Mouse (Mus musculus) lung, embryonic 15.5 days (tissue): ENCODE results near the gene Atp2a2. TPM values are rescaled to one million over a fixed set of nuclear protein-coding genes. Genes with fewer than 3 reads are reported as not detected.

Experiments
- ATAC-seq: fragments of 200-750 bp; cut with Nextera tagmentation; 2 replicates; pipeline ENCODE4 v1.8.0; 2017; ENCODE audit warnings: moderate number of reproducible peaks, borderline replicate concordance; ENCODE audit not compliant: low FRiP score, low TSS enrichment; ENCODE audit errors: extremely low read depth
- H3K27ac ChIP-seq: fragments of 300-500 bp; sonication (generic); 2 replicates; pipeline ENCODE4 v1.5.1; 2015; ENCODE audit warnings: moderate library complexity, mild to moderate bottlenecking, inconsistent platforms
- H3K27me3 ChIP-seq: fragments of 300-500 bp; sonication (generic); 2 replicates; pipeline ENCODE4 v1.6.1; 2015; ENCODE audit warnings: inconsistent platforms
- H3K36me3 ChIP-seq: fragments of 300-500 bp; sonication (generic); 2 replicates; pipeline ENCODE4 v1.6.1; 2015; ENCODE audit warnings: inconsistent platforms
- H3K4me1 ChIP-seq: fragments of 300-500 bp; sonication (generic); 2 replicates; pipeline ENCODE4 v1.6.1; 2015; ENCODE audit warnings: inconsistent platforms
- H3K4me2 ChIP-seq: fragments of 300-500 bp; sonication (generic); 2 replicates; pipeline ENCODE4 v1.6.1; 2015; ENCODE audit warnings: inconsistent platforms, mild to moderate bottlenecking, moderate library complexity
- H3K4me3 ChIP-seq: fragments of 300-500 bp; sonication (generic); 2 replicates; pipeline ENCODE4 v1.5.1; 2015; ENCODE audit warnings: mild to moderate bottlenecking, inconsistent platforms
- H3K9ac ChIP-seq: fragments of 300-500 bp; sonication (generic); 2 replicates; pipeline ENCODE4 v1.6.1; 2015; ENCODE audit warnings: inconsistent platforms
- H3K9me3 ChIP-seq: fragments of 300-500 bp; sonication (generic); 2 replicates; pipeline ENCODE4 v1.6.1; 2016; ENCODE audit warnings: inconsistent platforms
- WGBS: fragments of 180-500 bp; shearing (Covaris S2); methylation state at CpG from one replicate; pipeline ENCODE4 v1.1.7; 2015; 5-methylcytosine and 5-hydroxymethylcytosine counted together
- polyA plus RNA-seq: library from polyadenylated mRNA; unstranded; fragments of >200 nt; fragmentation: Nextera tagmentation; extraction: Ambion mirVana; gene quantifications from 2 replicates; pipeline ENCODE4 v1.2.1, GENCODE M21; 2015

Atp2a2 gene
- polyA plus RNA-seq, 1 experiment from 2014 or later: 37.3 TPM

DNA sequence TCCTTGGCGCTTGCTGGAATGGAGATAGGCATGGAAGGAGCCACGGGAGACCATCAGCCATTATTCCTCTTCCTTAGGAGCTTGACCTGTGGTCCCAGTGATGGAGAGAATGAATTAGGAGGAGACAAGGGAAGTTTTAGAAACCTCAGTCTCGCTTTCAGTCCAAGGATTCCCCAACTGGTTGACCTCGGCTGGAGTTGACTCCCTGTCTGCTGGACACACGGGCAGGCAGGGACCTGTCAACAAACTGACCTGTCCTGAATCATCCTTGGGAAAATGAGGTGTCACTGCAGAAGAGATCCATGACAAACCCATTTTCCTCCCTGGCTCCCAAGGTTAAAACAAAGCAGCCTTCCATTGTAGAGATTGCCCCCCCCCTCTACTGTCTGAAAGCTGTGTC, 14.9 kb upstream of the Atp2a2 start:
- H3K9ac ChIP-seq: no peak overlapping the region
- no peak overlapping the region for H3K4me2 ChIP-seq
- ATAC-seq: no peak
- H3K9me3 ChIP-seq: no peaks in the 10 kb centered on the region
- H3K27ac ChIP-seq: no peak overlapping the region
- H3K36me3 ChIP-seq: no peaks in the 10 kb centered on the region
- no peak overlapping the region for H3K4me3 ChIP-seq
- H3K4me1 ChIP-seq: peaks cover 16% of the 10 kb centered on the region
- WGBS: 76% methylated on average over 5 of the region's 5 CpGs
- peaks cover 3% of the 10 kb centered on the region; the same call in 1 of the 2 replicates for H3K27me3 ChIP-seq

DNA sequence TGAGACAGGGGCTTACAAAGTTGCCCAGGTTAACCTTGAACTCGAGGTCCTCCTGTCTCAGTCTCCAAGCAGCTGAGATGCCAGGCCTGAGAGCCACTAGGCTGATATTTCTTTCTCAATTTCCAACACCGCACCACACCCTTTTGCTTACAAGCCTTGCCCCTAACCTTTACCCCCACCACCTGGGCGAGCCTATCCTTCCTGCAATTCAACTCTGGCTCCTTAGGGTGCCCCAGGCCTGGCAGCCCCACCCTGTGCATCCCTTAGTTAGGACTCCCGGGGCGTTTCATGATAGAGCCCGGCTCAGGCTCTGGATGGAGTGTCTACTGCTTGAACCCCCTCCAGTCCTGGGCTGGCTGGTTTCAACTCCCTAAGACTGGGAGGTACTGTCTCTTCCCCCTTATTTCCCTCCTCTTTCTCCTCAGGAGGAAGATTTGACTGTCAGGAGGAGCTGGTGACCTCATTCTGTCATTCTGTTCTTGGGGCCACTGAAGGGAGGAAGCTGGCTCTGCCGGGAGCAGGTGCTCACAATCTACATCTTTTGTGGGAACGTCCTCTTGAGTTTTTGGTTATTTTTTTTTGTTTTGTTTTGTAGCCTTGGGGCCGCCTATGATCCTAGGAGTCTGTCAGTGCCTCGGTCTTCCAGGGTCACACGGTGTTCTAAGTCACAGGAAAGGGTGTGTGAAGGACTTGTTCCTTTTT, 14.2 kb upstream of the Atp2a2 start:
- 70% methylated on average over 11 of the region's 11 CpGs for WGBS
- Histone ChIP-seq H3K9ac (no peak overlapping the region), H3K27ac (no peak overlapping the region), H3K27me3 (peaks cover 3% of the 10 kb centered on the region; the same call in 1 of the 2 replicates), H3K4me3 (no peak overlapping the region), H3K9me3 (no peaks in the 10 kb centered on the region), H3K4me1 (peaks cover 22% of the 10 kb centered on the region), H3K36me3 (no peaks in the 10 kb centered on the region), H3K4me2 (no peak overlapping the region)
- ATAC-seq: no peak

DNA sequence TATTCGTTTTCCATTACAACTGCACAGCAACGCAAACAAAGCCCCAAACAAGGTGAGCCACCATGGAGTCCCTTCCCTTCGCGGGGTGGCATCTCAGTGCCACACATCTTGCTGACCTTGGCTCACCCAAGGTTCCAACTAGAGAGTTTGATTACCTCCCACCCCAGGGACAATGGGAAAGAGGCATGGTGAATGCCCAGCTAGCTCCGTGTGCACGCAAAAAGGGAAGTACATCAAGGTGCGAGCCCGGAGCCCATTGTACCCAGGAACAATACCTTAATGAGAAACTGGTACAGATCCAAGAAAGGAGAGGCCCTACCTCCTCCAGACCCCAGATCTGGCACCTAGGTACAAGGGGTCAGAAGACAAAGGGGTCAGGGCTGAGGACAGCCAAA, 12.1 kb upstream of the Atp2a2 start:
- Histone ChIP-seq H3K4me2 (no peak overlapping the region), H3K4me3 (no peak overlapping the region), H3K27me3 (peaks cover 3% of the 10 kb centered on the region; the same call in 1 of the 2 replicates), H3K9me3 (no peaks in the 10 kb centered on the region), H3K27ac (no peak overlapping the region), H3K9ac (no peak overlapping the region), H3K36me3 (no peaks in the 10 kb centered on the region), H3K4me1 (peaks cover 23% of the 10 kb centered on the region)
- 38% methylated on average over 8 of the region's 8 CpGs for WGBS
- no peak for ATAC-seq

DNA sequence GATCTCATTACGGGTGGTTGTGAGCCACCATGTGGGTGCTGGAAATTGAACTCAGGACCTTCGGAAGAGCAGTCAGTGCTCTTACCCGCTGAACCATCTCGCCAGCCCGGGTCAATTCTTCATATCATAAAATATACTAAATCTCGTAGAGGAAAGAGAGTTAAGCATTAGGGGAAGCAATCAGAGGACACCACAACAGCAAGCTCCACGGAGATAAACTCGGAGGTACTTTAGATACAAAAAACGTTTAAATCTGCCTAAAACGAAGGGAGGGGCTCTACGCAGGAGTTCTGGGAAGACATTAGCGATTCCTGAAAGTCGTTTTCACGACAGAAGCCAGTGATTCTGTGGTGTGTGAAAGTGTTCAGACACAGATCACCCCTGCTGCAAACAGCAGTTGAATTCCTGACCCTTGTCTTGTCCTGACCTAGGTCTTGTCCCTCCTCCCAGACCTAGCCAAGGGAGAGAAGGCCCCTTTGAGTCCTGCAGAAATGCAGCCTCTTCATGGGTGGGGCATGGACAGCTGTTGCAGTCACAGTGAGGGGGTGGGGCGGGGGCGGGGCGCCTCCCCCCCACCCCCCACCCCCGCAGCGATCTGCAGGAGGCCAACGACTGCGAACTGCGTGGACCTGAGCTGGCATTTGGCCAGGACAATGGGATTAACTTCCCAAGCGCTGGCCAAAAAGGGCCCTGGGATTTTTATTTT, 11.5 kb upstream of the Atp2a2 start:
- H3K9ac ChIP-seq: no peak overlapping the region
- peaks cover 23% of the 10 kb centered on the region for H3K4me1 ChIP-seq
- H3K9me3 ChIP-seq: no peaks in the 10 kb centered on the region
- no peaks in the 10 kb centered on the region for H3K36me3 ChIP-seq
- no peak overlapping the region for H3K4me3 ChIP-seq
- no peak overlapping the region for H3K4me2 ChIP-seq
- H3K27me3 ChIP-seq: peaks cover 3% of the 10 kb centered on the region; the same call in 1 of the 2 replicates
- H3K27ac ChIP-seq: no peak overlapping the region
- WGBS: 44% methylated on average over 23 of the region's 23 CpGs
- no peak for ATAC-seq

DNA sequence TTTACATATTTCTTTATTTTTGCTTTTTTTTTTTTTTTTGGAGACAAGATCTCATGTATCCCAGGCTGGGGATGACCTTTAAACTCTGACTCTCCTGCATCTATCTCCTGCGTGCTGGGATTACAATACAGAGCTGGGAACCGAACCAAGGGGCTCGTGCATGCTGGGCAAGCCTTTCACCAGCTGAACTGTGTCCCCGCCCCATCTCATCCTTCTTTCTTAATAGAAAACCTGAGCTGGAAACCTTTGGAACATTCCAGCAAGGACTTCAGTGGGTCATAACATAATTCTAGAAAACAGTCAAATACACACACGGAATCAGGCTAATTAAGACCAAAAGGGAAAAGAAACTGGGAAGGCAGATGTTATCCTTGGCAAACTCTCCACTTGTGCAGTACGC, 10.0 kb upstream of the Atp2a2 start:
- H3K4me1 ChIP-seq: peaks cover 23% of the 10 kb centered on the region
- no peaks in the 10 kb centered on the region for H3K36me3 ChIP-seq
- ATAC-seq: no peak
- H3K9ac ChIP-seq: no peak overlapping the region
- no peak overlapping the region for H3K27ac ChIP-seq
- WGBS: 65% methylated on average over 6 of the region's 6 CpGs
- peaks cover 3% of the 10 kb centered on the region; the same call in 1 of the 2 replicates for H3K27me3 ChIP-seq
- H3K4me3 ChIP-seq: no peak overlapping the region
- H3K9me3 ChIP-seq: no peaks in the 10 kb centered on the region
- no peak overlapping the region for H3K4me2 ChIP-seq

DNA sequence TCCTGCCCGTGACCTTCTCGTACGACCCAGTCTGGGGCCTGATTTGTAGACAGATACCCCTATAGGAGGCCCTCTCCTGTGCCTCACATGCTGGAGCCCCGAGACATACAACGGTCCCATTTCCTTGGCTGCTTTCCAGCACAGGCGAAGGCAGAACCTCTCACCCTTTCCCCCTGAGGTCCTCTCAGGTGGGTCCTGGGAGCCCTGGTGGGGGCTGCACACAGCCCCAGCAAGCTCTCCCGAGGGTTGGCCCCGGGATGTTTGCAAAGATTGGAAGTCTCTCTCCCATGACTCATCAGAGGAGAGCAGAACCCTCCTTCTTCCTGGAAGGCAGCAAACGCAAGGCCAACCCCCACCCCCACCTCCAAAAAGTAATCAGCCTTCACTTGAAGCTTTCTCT, 9.4 kb upstream of the Atp2a2 start:
- no peak for ATAC-seq
- WGBS: 23% methylated on average over 9 of the region's 9 CpGs
- Histone ChIP-seq H3K9ac (no peak overlapping the region; the same call in 1 of the 2 replicates), H3K27me3 (peaks cover 3% of the 10 kb centered on the region; the same call in 1 of the 2 replicates), H3K4me1 (peaks cover 23% of the 10 kb centered on the region), H3K4me2 (no peak overlapping the region), H3K4me3 (no peak overlapping the region), H3K36me3 (no peaks in the 10 kb centered on the region), H3K9me3 (no peaks in the 10 kb centered on the region), H3K27ac (no peak overlapping the region)

DNA sequence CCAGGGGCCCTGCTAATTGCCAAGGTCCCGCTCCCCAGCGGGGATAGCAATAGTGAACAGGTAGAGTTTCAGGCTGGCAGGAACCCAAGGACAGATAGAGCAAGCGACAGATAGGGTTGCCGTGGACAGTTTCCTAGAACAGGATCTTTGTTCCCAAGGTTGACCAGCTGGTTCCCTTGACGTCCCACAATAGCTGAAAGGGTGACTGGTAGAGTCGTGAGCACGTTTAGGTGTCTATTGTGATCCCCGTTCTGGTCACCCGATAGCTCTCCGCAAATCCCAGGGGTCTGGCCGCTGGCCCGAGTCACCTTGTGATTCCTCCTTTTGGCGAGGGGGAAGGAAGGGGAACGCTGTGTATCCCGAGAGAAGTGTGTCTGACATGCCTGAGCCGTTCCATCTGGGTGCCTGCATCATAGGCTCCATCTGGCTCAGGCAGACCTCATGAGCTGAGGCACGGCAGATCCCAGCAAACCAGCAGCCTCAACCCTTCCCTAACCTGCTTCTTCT, 8.7 kb upstream of the Atp2a2 start:
- 0 out of 2 replicates have a peak, but pooled peaks have one; percentile 61 for ATAC-seq
- Histone ChIP-seq H3K9me3 (no peaks in the 10 kb centered on the region), H3K4me3 (no peak overlapping the region), H3K4me1 (peaks cover 23% of the 10 kb centered on the region), H3K36me3 (no peaks in the 10 kb centered on the region), H3K27me3 (peaks cover 3% of the 10 kb centered on the region; the same call in 1 of the 2 replicates), H3K27ac (no peak overlapping the region), H3K9ac (no peak overlapping the region), H3K4me2 (no peak overlapping the region)
- WGBS: 32% methylated on average over 17 of the region's 17 CpGs

DNA sequence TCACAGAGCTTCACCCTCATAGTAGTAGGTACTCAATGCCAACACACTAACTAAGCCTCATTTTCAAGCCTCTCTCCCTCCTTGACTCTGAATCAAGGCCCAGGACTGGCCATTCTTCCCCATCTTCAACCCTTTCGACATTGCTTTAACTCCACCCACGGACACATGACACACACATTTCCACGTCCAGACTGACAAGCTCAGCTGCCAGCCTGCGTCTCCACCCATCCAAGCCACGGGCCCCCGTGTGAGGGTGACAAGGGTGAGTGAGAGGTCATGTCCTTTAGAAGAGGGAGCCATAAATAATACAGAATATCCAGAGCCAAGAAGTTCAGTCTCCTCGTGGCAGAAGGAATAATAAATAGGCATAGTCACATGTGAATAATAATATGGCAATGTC, 7.6 kb upstream of the Atp2a2 start:
- H3K4me1 ChIP-seq: peaks cover 23% of the 10 kb centered on the region
- H3K27me3 ChIP-seq: peaks cover 3% of the 10 kb centered on the region; the same call in 1 of the 2 replicates
- H3K36me3 ChIP-seq: no peaks in the 10 kb centered on the region
- WGBS: 39% methylated on average over 7 of the region's 7 CpGs
- no peak overlapping the region for H3K9ac ChIP-seq
- H3K4me3 ChIP-seq: no peak overlapping the region
- ATAC-seq: no peak
- H3K27ac ChIP-seq: no peak overlapping the region
- no peak overlapping the region for H3K4me2 ChIP-seq
- H3K9me3 ChIP-seq: no peaks in the 10 kb centered on the region

DNA sequence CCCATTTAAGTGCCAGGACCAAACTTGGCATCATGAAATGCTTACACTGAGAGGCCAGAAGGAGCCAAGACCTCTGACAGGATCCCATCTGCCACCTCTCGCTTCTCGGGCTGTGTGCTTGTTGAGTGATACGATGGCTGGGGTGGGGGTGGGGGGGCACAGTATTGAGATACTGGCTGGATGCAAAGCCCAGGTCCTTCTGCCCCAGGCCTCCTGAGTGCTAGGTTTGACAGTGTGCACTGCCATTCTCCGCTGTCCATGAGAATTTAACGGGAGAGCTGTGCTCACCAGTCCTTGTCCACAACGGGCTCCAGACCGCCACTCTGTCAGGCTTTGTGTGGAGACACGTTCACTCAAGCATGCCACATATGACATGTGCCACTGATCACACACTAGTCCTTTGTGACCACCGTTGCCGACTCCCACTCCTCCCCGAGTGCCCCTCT, 6.9 kb upstream of the Atp2a2 start:
- no peaks in the 10 kb centered on the region for H3K36me3 ChIP-seq
- peaks cover 18% of the 10 kb centered on the region for H3K4me1 ChIP-seq
- H3K27ac ChIP-seq: no peak overlapping the region
- no peak overlapping the region for H3K4me3 ChIP-seq
- H3K4me2 ChIP-seq: no peak overlapping the region
- H3K27me3 ChIP-seq: no peaks in the 10 kb centered on the region
- no peaks in the 10 kb centered on the region for H3K9me3 ChIP-seq
- no peak for ATAC-seq
- H3K9ac ChIP-seq: no peak overlapping the region
- 79% methylated on average over 11 of the region's 11 CpGs for WGBS

DNA sequence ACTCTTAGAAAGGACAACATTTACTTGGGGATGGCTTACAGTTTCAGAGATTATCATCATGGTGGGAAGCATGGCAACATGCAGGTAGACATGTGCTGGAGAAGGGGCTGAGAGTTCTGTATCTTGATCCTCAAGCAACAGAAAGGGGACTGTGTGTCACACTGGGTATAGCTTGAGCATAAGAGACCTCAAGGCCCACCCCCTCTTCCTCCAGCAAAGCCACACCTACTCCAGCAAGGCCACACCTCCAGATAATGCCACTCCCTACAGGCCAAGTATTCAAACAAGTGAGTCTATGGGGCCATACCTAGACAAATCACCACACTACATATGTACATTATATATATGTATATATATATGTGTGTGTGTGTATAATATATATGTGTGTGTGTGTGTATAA, 5.4 kb upstream of the Atp2a2 start:
- Histone ChIP-seq H3K27me3 (no peaks in the 10 kb centered on the region), H3K4me3 (no peak overlapping the region), H3K4me2 (no peak overlapping the region), H3K27ac (no peak overlapping the region), H3K9me3 (no peaks in the 10 kb centered on the region), H3K4me1 (peaks cover 27% of the 10 kb centered on the region), H3K36me3 (no peaks in the 10 kb centered on the region), H3K9ac (no peak overlapping the region)
- ATAC-seq: no peak

DNA sequence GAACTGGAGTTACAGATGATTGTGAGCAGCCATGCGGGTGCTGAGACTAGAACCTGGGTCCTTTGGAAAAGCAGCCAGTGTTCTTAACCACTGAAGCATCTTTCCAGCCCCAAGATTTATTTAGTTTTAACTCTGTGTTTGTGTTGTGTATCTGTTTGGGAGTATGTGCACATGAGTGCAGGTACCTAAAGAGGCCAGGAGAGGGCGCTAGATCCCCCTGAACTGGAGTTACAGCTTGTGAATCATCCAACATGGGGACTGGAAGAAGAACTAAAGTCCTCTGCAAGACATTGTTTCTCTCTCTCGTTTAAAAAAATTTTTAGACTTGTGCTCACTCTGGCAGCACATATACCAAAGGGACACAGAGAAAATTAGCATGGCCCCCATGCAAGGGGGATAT, 4.4 kb upstream of the Atp2a2 start:
- Histone ChIP-seq H3K27ac (no peak overlapping the region), H3K4me3 (no peak overlapping the region), H3K9ac (no peak overlapping the region), H3K4me2 (no peak overlapping the region), H3K36me3 (no peaks in the 10 kb centered on the region), H3K4me1 (peaks cover 23% of the 10 kb centered on the region), H3K27me3 (no peaks in the 10 kb centered on the region), H3K9me3 (no peaks in the 10 kb centered on the region)
- 77% methylated on average over 3 of the region's 3 CpGs for WGBS
- ATAC-seq: no peak

DNA sequence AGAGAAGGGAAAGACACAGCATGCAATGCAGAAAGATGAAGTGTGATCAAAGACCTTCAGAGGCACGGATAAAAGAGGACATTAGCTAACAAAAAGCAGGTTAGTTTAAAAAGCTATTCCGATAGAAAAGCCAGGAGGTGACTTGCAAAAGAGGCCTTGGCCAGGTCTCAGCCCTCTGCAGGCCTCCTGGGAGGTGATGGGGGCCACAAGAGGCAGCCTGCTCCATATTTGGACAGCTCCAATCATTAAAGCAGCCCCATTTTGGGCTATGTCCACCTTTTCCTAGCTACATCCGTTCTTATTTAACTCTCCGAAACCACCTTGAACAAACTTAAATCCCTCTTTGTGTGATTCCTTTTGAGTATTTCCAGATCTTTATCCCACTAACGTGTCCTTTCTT, 3.5 kb upstream of the Atp2a2 start:
- Histone ChIP-seq H3K4me3 (no peak overlapping the region), H3K9ac (no peak overlapping the region), H3K4me2 (no peak overlapping the region), H3K36me3 (no peaks in the 10 kb centered on the region), H3K27me3 (no peaks in the 10 kb centered on the region), H3K4me1 (peaks cover 14% of the 10 kb centered on the region; the same call in 1 of the 2 replicates), H3K9me3 (no peaks in the 10 kb centered on the region), H3K27ac (no peak overlapping the region)
- ATAC-seq: no peak
- WGBS: 66% methylated on average over 5 of the region's 5 CpGs
